Comparison of ENCODE assay signal across 20 mouse cellular contexts in genomic region chr1:184927911-184928310, GRCm38 (mm10). TPM values are rescaled to one million over a fixed set of nuclear protein-coding genes. Genes with fewer than 3 reads are reported as not detected.
DNase-seq lines count a peak whose midpoint lies in the region; ATAC-seq and TF ChIP-seq lines count a peak whose summit lies in the region.
"Had no signal": no experiment of that assay in that cellular context is flagged by ENCODE, and none has a peak within 500 bp of the region (broad histone marks: within the 10 kb centered on the region; RNA-seq: fewer than 3 reads in every experiment).

No protein-coding gene starts in this region.

- H3K9me3 ChIP-seq in heart, embryonic 10.5 days, result no peaks in the 10 kb centered on the region
- H3K9me3 ChIP-seq in liver, embryonic 12.5 days (replicated peaks), result no peaks in the 10 kb centered on the region
- no peaks in the 10 kb centered on the region for H3K9me3 ChIP-seq in liver, postnatal 0 days (ENCODE audit: low read length)
- no peaks in the 10 kb centered on the region for H3K9me3 ChIP-seq in liver, embryonic 13.5 days (replicated peaks)
- H3K9me3 ChIP-seq: embryonic facial prominence, embryonic 12.5 days; embryonic facial prominence, embryonic 15.5 days; hindbrain, embryonic 12.5 days; hindbrain, embryonic 15.5 days had no signal

- ATAC-seq in liver, embryonic 12.5 days, result no peak
- no peak for ATAC-seq in liver, postnatal 0 days
- ATAC-seq in liver, embryonic 13.5 days (ENCODE audit: low read depth), result no peak
- ATAC-seq in megakaryocyte-erythroid progenitor cell, adult 5-6 weeks (replicated peaks; ENCODE audit: low FRiP score, low TSS enrichment, poor library complexity, severe bottlenecking), result 0 out of 2 replicates have a peak, but pooled peaks have one; percentile 20
- ATAC-seq: forebrain, embryonic 14.5 days; forebrain, postnatal 0 days had no signal

- peak; percentile 16 for DNase-seq in heart, adult 11 months
- DNase-seq in heart, embryonic 10.5 days (ENCODE audit: low spot score), result no peak
- no peak for DNase-seq in liver, postnatal 0 days
- DNase-seq in liver, embryonic 13.5 days, result no peak
- no peak for DNase-seq in kidney, postnatal 4 days
- DNase-seq in spleen, postnatal 36 days (ENCODE audit: low spot score in 2 of 2), result no peak
- DNase-seq: adrenal gland, adult 2 months; adrenal gland, postnatal 25 days; cerebellum, adult 11-12 months; cerebellum, adult 9-10 months; cerebellum, postnatal 14 days; forebrain, postnatal 0 days; gastrocnemius, postnatal 25 days had no signal

- H3K9ac ChIP-seq in liver, embryonic 12.5 days, result no peak overlapping the region
- no peak overlapping the region for H3K9ac ChIP-seq in liver, postnatal 0 days (replicated peaks)
- no peak overlapping the region; the same call in 1 of the 2 replicates for H3K9ac ChIP-seq in liver, embryonic 13.5 days
- H3K9ac ChIP-seq: embryonic facial prominence, embryonic 12.5 days; embryonic facial prominence, embryonic 15.5 days; forebrain, postnatal 0 days; hindbrain, embryonic 12.5 days; hindbrain, embryonic 15.5 days had no signal

- TF ChIP-seq EP300 in liver, postnatal 0 days (IDR thresholded peaks at IDR 0.05; ENCODE audit: low read depth), result no peak

- TF ChIP-seq CTCF in liver, postnatal 0 days (IDR thresholded peaks at IDR 0.05; ENCODE audit: low read depth), result no peak

- no peak overlapping the region for H3K27ac ChIP-seq in heart, embryonic 10.5 days
- peak overlapping the region; percentile 30; the same call in 1 of the 2 replicates for H3K27ac ChIP-seq in liver, embryonic 12.5 days
- H3K27ac ChIP-seq in liver, postnatal 0 days (ENCODE audit: low read depth), result no peak overlapping the region
- H3K27ac ChIP-seq in liver, embryonic 13.5 days, result peak overlapping the region; percentile 43; the same call in 1 of the 2 replicates
- H3K27ac ChIP-seq: embryonic facial prominence, embryonic 12.5 days; embryonic facial prominence, embryonic 15.5 days; hindbrain, embryonic 12.5 days; hindbrain, embryonic 15.5 days had no signal

- peaks cover 9% of the 10 kb centered on the region; the same call in 1 of the 2 replicates for H3K36me3 ChIP-seq in heart, embryonic 10.5 days
- H3K36me3 ChIP-seq in liver, embryonic 12.5 days, result no peaks in the 10 kb centered on the region
- no peaks in the 10 kb centered on the region for H3K36me3 ChIP-seq in liver, postnatal 0 days (replicated peaks; ENCODE audit: insufficient read depth, low read length)
- no peaks in the 10 kb centered on the region for H3K36me3 ChIP-seq in liver, embryonic 13.5 days

- H3K4me1 ChIP-seq in heart, embryonic 10.5 days, result no peaks in the 10 kb centered on the region
- H3K4me1 ChIP-seq in liver, embryonic 12.5 days, result peaks cover 28% of the 10 kb centered on the region
- H3K4me1 ChIP-seq in liver, postnatal 0 days (ENCODE audit: insufficient read depth), result 0 out of 2 replicates have a peak, but pooled peaks cover 4% of the 10 kb centered on the region
- peaks cover 26% of the 10 kb centered on the region for H3K4me1 ChIP-seq in liver, embryonic 13.5 days (replicated peaks)
- H3K4me1 ChIP-seq: embryonic facial prominence, embryonic 12.5 days; embryonic facial prominence, embryonic 15.5 days; hindbrain, embryonic 12.5 days; hindbrain, embryonic 15.5 days had no signal

- no peak overlapping the region for H3K4me3 ChIP-seq in heart, embryonic 10.5 days
- H3K4me3 ChIP-seq in liver, embryonic 12.5 days, result no peak overlapping the region
- H3K4me3 ChIP-seq in liver, postnatal 0 days (ENCODE audit: low read depth, low read length), result no peak overlapping the region
- no peak overlapping the region for H3K4me3 ChIP-seq in liver, embryonic 13.5 days (replicated peaks)
- H3K4me3 ChIP-seq: embryonic facial prominence, embryonic 12.5 days; embryonic facial prominence, embryonic 15.5 days; hindbrain, embryonic 12.5 days; hindbrain, embryonic 15.5 days had no signal

- H3K4me2 ChIP-seq in liver, embryonic 12.5 days, result peak overlapping the region; percentile 10; the same call in 1 of the 2 replicates
- no peak overlapping the region for H3K4me2 ChIP-seq in liver, postnatal 0 days (ENCODE audit: low read depth, low read length)
- no peak overlapping the region for H3K4me2 ChIP-seq in liver, embryonic 13.5 days
- H3K4me2 ChIP-seq: embryonic facial prominence, embryonic 12.5 days; embryonic facial prominence, embryonic 15.5 days; hindbrain, embryonic 12.5 days; hindbrain, embryonic 15.5 days had no signal

- 89% methylated on average over 1 of the region's 1 CpGs for WGBS in heart, embryonic 10.5 days
- WGBS in liver, embryonic 12.5 days (ENCODE audit: insufficient replicate concordance), result 70% methylated on average over 1 of the region's 1 CpGs
- 67% methylated on average over 1 of the region's 1 CpGs for WGBS in liver, postnatal 0 days (ENCODE audit: insufficient replicate concordance)
- WGBS in liver, embryonic 13.5 days (ENCODE audit: insufficient replicate concordance), result 56% methylated on average over 1 of the region's 1 CpGs

- no peaks in the 10 kb centered on the region for H3K27me3 ChIP-seq in heart, embryonic 10.5 days (ENCODE audit: insufficient read depth, poor library complexity, severe bottlenecking)
- H3K27me3 ChIP-seq in liver, embryonic 12.5 days (replicated peaks), result no peaks in the 10 kb centered on the region
- H3K27me3 ChIP-seq in liver, postnatal 0 days (ENCODE audit: insufficient read depth, low read length), result no peaks in the 10 kb centered on the region
- H3K27me3 ChIP-seq in liver, embryonic 13.5 days, result no peaks in the 10 kb centered on the region
- H3K27me3 ChIP-seq: embryonic facial prominence, embryonic 12.5 days; embryonic facial prominence, embryonic 15.5 days; hindbrain, embryonic 12.5 days; hindbrain, embryonic 15.5 days had no signal

RNA-seq across cellular contexts. Expression of gene C130074G19Rik, which starts 44.9 kb away (rescaled TPM):
- 0.22 and 0.82 TPM in 2 replicates for polyA plus RNA-seq in heart, embryonic 10.5 days (2016; fragmentation: Nextera tagmentation; extraction: Ambion mirVana)
- 1.2 and 1.3 TPM in 2 replicates for polyA plus RNA-seq in liver, embryonic 12.5 days (2016; fragmentation: Nextera tagmentation; extraction: Ambion mirVana)
- polyA plus RNA-seq in liver, postnatal 0 days (2015; fragmentation: Nextera tagmentation; extraction: Ambion mirVana), result 5.6 and 6.5 TPM in 2 replicates
- 1.3 and 1.6 TPM in 2 replicates for polyA plus RNA-seq in liver, embryonic 13.5 days (2015; fragmentation: Nextera tagmentation; extraction: Ambion mirVana)
- total RNA-seq in megakaryocyte-erythroid progenitor cell, adult 5-6 weeks (2014; fragmentation: Nextera tagmentation), result not detected in 2 replicates
- not detected in 2 replicates for total RNA-seq in megakaryocyte-erythroid progenitor cell, adult 5-6 weeks (2017)

Comparison
In these comparisons a context has a peak if more than half of its experiments do, and no peak if none do; other contexts are left out.
1. H3K27ac ChIP-seq: peak in liver, embryonic 12.5 days (single experiment) and liver, embryonic 13.5 days (single experiment); none in heart, embryonic 10.5 days (single experiment) and liver, postnatal 0 days (single experiment).